Mouse (Mus musculus) naive thymus-derived CD4-positive, alpha-beta T cell, adult 2 months (primary cell): Measurements from ENCODE around the gene Olfr981.
"Not testable (repeated sequence)": the region's sequence is repeated elsewhere in the genome, so short reads cannot be mapped to it uniquely, and the experiment has no call there.

Experiments
- DNase-seq: peaks from one replicate; pipeline ENCODE4 v3.0.0-alpha.2; 2011; ENCODE audit warnings: low read depth

Gene Olfr981

DNA sequence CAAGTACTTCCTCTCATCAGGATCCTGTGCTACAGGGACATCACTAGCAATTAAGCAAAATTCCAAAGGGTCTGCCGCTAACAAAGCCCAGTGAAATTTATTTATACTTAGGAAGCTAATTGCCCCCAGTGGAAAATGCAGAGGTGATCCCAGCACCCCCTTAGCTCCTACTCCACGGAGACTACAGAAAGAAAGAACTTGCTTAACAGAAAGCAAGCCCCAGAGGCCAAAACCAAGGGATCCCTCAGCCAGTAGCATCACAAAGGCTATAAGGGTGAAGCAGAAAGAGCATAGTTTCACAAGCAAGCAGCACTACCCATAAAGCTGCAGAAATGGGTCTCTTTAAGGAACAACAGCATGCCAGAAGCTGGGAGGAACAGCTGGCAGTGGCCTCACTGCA is at the start of gene Olfr981:
Gene Olfr981 (plus strand): TSS at position 301 of the 400 bp plus-strand sequence.
- no peak for DNase-seq

DNA sequence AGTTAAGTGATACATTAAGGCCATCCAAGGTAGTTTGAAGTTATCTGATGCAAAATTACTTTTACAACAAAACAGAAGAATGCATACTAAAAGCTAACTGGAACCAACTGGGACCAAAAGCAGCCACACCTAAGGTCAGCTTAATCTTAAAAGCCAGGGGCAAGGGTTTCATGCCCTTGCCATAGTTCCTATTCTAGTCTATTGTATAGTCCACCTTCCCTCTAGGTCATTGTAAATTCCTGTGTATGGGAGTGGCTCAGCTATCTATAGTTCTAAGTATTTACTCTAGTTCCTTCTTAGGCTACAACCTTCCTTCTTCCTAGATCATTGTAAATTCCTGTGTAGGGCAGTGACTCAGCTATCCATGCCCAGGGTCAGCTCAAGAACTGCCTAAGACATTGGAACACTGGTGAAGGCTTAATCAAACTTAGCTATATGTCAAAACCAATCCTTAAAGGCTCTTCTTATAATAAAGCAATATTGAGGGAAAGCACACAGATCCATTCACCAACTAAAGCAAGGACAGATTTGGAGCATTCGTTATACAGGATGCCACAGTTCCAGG is 44.6 kb upstream of the Olfr981 start:
- DNase-seq = not testable (repeated sequence)

DNA sequence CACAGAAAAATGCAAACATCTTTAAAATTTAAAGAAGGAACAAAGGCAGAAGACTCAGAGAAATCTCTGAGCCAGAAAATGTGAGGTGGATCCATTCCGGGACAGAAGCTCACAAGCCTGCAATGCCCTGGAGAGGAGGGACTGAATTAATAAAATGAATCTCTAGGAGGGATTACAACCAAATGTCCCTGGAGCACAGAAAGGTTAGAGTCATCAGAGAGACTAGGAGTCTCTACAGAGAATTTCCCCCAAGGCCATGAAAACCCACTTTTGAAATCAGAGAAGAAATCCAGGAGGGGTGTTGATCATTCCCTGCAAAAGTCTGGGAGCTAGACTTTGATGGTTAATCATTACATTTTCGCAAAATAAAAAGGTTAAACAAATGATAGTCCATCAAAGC is 29.5 kb upstream of the Olfr981 start, which contains the start of gene Olfr978:
Gene Olfr978 (plus strand): TSS at position 301 of the 400 bp plus-strand sequence.
- no peak for DNase-seq

DNA sequence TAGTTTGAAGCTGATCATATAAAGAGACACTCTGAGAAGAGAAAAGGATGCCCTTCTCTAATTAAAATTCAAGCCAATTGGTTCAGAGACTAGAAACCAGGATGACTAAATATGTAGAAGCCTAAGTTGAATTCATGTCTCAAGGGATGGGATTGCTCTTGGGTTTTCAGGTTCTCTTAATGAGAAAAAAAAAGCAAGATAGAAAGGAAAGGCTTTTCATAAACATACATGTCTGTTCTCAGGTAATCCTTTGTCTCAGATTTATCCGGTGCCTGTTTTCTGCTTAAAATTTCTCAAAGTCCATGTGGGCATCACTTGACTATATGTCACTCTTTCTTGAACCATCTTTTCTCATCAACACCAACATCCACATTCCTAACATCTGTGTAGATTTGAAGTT is 17.9 kb upstream of the Olfr981 start, which contains the start of gene Olfr979:
Gene Olfr979 (minus strand): TSS at position 101 of the 400 bp plus-strand sequence.
- DNase-seq = no peak

DNA sequence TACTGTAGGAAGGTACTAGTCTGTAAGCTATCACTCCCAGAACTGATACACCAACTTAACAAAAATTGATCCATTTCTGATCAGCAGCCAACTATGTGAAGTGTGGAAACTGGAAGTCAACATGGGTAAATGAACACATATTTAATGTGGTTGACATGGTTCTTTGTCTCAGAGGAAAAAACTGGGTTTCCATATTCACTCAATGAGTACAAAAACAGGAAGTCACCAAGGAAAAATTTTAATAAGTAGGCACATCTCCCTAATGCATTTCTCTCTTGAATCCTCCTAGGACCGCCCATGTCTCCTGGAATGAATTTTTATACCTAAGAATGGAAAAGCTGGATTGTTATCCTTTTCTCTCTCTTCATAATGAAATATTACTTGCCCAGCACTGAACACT is 11.8 kb upstream of the Olfr981 start, which contains the start of gene Olfr980:
Gene Olfr980 (minus strand): TSS at position 101 of the 400 bp plus-strand sequence.
- DNase-seq = no peak

DNA sequence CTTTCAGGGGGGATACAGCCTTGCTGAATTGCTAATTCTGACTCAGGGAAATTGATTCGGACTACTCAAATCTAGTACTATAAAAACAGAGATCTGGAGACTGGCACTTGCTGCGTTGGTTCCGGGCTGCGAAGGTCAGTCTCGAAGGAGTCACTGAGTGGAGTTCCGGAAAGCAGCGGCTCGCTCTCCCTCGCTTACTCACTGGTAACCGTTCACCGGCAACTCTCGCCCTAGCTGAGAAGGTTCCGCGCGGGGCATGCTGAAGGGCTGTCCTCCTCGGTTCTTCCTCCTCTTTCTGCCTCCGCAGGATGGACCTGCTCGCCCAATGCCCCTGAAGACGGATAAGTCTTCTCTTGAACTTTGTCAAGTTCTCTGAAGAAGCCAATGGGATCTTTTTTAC is 28.9 kb downstream of the Olfr981 start:
- no peak for DNase-seq

DNA sequence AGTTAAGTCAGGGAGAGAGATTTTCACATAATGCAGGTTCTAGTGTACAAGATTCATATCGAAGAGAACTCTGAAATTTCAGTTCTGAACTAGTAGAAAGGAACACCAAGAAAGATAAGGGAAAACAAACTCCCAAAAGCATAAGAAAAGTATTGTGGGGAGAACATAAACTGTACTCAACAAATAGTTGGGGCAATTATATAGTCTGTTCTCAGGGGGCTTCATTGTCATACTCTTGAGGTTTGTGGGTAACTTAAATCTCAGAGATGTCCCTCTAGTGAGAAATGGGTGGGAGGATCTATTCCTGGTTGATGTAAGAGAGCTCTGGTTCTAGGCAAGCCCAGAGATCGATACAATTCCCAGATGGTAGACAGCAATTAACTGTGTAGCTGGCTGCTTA is 52.3 kb downstream of the Olfr981 start, which contains the start of gene Olfr982:
Gene Olfr982 (plus strand): TSS at position 301 of the 400 bp plus-strand sequence.
- DNase-seq = no peak
